Mouse (Mus musculus) gastrocnemius, adult 8-10 months (tissue): ENCODE data around the gene Rab3ip. TPM values are rescaled to one million over a fixed set of nuclear protein-coding genes. Genes with fewer than 3 reads are reported as not detected.

Source experiments
- DNase-seq, 2 experiments: peaks; one replicate each; pipeline ENCODE4 v3.0.0; 2022; ENCODE audit warnings: low spot score in 2 of 2
- total RNA-seq, 4 experiments: library from RNA; stranded (reverse); gene quantifications; 2 replicates each; pipeline ENCODE4 v1.2.4; 2022

Gene Rab3ip
- total RNA-seq, 4 experiments from 2014 or later, result 25.0 to 47.1 (median 34.0) TPM

DNA sequence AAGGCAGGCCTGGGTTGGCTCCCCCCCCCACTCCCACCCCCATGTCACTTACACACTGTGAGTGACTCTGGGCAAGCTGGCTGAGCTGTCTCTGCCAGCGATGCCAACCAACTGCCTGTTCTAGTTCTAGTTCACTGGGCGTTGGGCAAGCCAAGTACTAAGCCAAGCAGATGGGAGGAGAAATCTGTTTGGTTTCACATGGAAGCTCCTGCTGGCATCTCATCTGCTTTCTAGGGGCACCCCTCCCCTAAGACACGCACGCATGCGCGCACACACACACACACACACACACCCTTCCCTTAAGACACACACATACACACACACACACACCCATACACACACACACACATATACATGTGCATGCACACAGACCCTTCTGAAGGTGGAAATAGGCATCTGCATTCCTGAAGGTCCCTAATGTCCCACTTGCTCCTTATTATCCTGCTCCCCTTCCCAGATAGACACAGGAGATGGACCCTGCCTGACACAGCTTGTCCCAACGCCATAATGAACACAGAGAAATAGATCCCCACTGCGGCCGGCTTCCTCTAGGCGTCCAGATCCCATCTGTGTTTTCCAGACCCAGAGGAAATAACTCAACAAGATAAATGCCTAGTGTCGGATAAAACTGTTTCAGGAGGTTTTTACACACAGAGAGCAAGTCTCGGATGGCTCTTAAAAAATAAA is 79.1 kb downstream of the Rab3ip start:
- DNase-seq, result no peak

DNA sequence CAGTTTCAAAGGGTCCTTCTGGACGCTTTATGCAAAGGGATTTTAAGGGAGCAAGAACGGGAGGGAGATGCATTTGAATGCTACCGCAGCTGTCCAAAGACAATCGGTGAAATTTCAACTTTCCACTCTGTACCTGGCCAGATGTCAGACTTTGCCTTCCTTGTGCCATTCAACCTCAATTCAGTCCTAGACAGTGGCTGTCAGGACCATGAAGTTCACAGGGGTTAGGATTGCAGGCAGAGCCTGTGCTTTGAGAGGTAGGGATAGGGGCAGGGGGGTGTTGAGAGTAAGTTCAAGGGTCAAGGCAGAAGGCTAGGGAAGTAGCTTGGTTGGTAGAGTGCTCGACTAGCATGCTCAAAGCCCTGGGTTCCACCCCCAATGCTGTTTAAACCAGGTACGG is 79.8 kb downstream of the Rab3ip start:
- no peak for DNase-seq

Other genes starting within 250 kb of the Rab3ip start
- under 1 TPM in 2 of 4 experiments, not detected in 2; 0.07 to 0.11 TPM for gene Myrfl, start 53.9 kb downstream of the Rab3ip start, total RNA-seq
- gene Gm10271, start 21.8 kb upstream of the Rab3ip start, total RNA-seq, result not detected
- gene Best3, start 35.5 kb upstream of the Rab3ip start, total RNA-seq, result 10 to 100 TPM; 20.6 to 37.3 (median 29.6) TPM
- under 1 TPM in 1 of 4 experiments, not detected in 3; 0.27 TPM for gene Lrrc10, start 94.6 kb upstream of the Rab3ip start, total RNA-seq
- 100 to 1,000 TPM; 109 to 146 (median 117) TPM for gene Cct2, start 113.0 kb upstream of the Rab3ip start, total RNA-seq
- 10 to 100 TPM in 1 of 4 experiments, 1 to 10 TPM in 3; 8.9 to 10.1 (median 9.4) TPM for gene Frs2, start 197.8 kb upstream of the Rab3ip start, total RNA-seq